Mouse (Mus musculus) layer of hippocampus, adult 2 months (tissue): ENCODE measurements around the gene Mecom. TPM values are rescaled to one million over a fixed set of nuclear protein-coding genes. Genes with fewer than 3 reads are reported as not detected.
A peak's percentile ranks its signal among the peaks of the same experiment; 100 is the strongest.

Experiments
- DNase-seq, 2 experiments: peaks; one replicate each; pipeline ENCODE4 v3.0.0; 2022; ENCODE audit warnings: low spot score in 2 of 2
- H3K27ac ChIP-seq: fragments of 200-600 bp; 2 replicates; pipeline ENCODE4 v1.8.1; 2022
- H3K4me3 ChIP-seq: fragments of 200-600 bp; 2 replicates; pipeline ENCODE4 v1.8.1; 2022; ENCODE audit warnings: mild to moderate bottlenecking
- CTCF ChIP-seq: fragments of 200-600 bp; conservative IDR thresholded peaks from 2 replicates; pipeline ENCODE4 v1.8.1; 2022; ENCODE audit warnings: antibody characterized with exemption, mild to moderate bottlenecking, moderate library complexity
- total RNA-seq, 2 experiments: library from RNA; stranded (reverse); gene quantifications; 2 replicates each; pipeline ENCODE4 v1.2.3; 2021

Gene Mecom
- total RNA-seq, 2 experiments from 2014 or later, result 3.3 to 3.5 TPM

GRCm38 (mm10) chr3:30307601-30308000 is 240.2 kb downstream of the Mecom start:
- no peak overlapping the region for H3K27ac ChIP-seq
- TF ChIP-seq CTCF, result no peak
- DNase-seq, result no peak
- H3K4me3 ChIP-seq, result no peak overlapping the region

- no peak for TF ChIP-seq CTCF
- DNase-seq, result no peak
- no peak overlapping the region for H3K27ac ChIP-seq
- H3K4me3 ChIP-seq, result no peak overlapping the region
Measured at GRCm38 (mm10) chr3:30306080-30306479, 241.7 kb downstream of the Mecom start.

- TF ChIP-seq CTCF, result no peak
- Histone ChIP-seq H3K27ac (no peak overlapping the region), H3K4me3 (no peak overlapping the region)
- DNase-seq, result no peak
Measured at GRCm38 (mm10) chr3:30299460-30299859, 248.3 kb downstream of the Mecom start.

DNA sequence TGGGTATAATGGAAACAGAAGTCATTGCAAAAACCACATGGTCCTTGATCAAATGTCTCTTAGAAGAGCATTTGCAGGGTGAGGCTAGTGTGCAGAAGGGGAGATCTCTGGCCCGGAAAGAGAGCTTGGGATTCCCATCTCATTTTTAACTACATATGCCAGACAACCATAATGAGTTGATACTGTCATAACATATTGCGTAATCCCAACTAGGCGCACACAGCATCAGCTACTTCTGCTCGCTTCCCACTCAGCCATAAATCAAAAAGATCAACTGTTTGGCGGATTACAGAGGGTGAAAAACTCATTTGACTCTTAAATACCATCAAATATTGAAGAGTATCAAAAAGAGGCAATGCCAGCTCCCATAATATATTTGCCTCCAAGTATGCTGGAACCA is 253.4 kb downstream of the Mecom start:
- no peak for TF ChIP-seq CTCF
- DNase-seq, result peak in 1 of 2 experiments; percentile 6
- Histone ChIP-seq H3K27ac (no peak overlapping the region), H3K4me3 (no peak overlapping the region)

- Histone ChIP-seq H3K4me3 (no peak overlapping the region), H3K27ac (no peak overlapping the region)
- DNase-seq, result no peak
- no peak for TF ChIP-seq CTCF
Measured at GRCm38 (mm10) chr3:30286529-30286928, 261.3 kb downstream of the Mecom start.

DNA sequence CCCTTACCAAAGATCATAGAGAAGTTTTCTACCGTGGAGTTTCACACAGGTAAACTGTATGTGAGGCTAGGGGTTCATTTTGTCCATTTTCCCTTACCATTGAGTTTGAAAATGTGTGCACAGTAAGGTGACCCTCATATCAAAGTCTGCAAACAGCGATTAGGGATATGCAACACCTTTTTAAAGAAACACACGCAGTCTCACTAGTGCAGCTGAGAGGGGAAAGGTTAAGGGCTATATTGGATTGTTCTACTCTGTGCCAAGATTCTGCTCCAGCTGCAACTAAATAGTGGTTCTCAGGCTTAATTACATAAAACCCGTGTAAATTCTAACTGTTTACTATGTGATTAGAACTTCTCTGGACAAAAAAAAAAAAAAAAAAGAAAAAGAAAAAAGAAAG is 263.7 kb downstream of the Mecom start:
- no peak overlapping the region for H3K4me3 ChIP-seq
- DNase-seq, result no peak
- no peak for TF ChIP-seq CTCF
- H3K27ac ChIP-seq, result no peak overlapping the region

DNA sequence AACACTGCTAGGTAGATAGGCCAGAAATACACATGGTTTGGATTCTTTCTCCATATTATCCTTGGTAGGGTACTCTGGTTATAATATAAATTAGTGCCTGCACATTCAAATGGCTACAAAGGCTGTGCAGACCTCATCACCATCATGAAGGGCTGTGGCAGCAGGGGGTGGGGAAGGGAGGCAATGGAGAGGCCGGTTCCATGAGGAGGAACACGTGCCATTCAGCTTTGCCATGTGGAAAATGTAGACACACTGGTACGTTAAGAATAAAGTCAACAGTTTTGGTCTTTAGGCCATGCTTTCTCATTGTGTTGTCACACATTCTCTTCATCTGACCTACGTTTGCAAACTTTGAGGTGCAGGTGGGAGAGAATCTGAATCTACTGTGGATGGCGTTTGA is 264.2 kb downstream of the Mecom start:
- TF ChIP-seq CTCF, result no peak
- H3K4me3 ChIP-seq, result no peak overlapping the region
- H3K27ac ChIP-seq, result no peak overlapping the region
- DNase-seq, result no peak

GRCm38 (mm10) chr3:30277569-30277968 is 270.2 kb downstream of the Mecom start:
- TF ChIP-seq CTCF, result no peak

GRCm38 (mm10) chr3:30276099-30276498 is 271.7 kb downstream of the Mecom start:
- no peak for TF ChIP-seq CTCF
- no peak overlapping the region for H3K27ac ChIP-seq
- H3K4me3 ChIP-seq, result no peak overlapping the region
- DNase-seq, result peak in 1 of 2 experiments; percentile 11

More at GRCm38 (mm10) chr3:30277569-30277968, 270.2 kb downstream of the Mecom start:
- DNase-seq, result no peak
- Histone ChIP-seq H3K27ac (no peak overlapping the region), H3K4me3 (no peak overlapping the region)

GRCm38 (mm10) chr3:30269253-30269652 is 278.6 kb downstream of the Mecom start:
- Histone ChIP-seq H3K4me3 (no peak overlapping the region), H3K27ac (no peak overlapping the region)
- DNase-seq, result no peak
- peak; percentile 46 for TF ChIP-seq CTCF

DNA sequence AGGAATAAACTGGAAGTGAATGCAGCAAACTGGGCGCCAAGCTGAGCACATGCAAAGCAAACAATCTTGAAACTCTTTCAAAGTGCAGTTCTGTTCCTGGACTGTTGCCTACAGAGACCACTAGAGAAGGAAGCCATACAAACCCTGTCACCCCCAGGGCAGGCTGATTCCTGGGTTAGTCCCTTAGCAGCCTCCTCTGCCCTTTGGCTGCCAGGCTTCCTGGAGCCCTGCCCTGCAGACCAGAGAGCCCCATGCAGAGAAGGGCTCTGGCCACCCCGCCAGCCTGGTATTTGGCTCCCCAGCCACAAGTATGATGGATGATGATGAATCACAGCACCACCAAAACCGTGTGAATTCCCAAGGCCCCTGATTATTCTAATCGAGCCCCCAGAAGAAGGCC is 286.9 kb downstream of the Mecom start:
- no peak overlapping the region for H3K4me3 ChIP-seq
- DNase-seq, result no peak
- no peak overlapping the region for H3K27ac ChIP-seq
- TF ChIP-seq CTCF, result no peak

GRCm38 (mm10) chr3:30258421-30258820 is 289.4 kb downstream of the Mecom start:
- no peak for TF ChIP-seq CTCF
- no peak overlapping the region for H3K27ac ChIP-seq
- no peak overlapping the region for H3K4me3 ChIP-seq
- no peak for DNase-seq

DNA sequence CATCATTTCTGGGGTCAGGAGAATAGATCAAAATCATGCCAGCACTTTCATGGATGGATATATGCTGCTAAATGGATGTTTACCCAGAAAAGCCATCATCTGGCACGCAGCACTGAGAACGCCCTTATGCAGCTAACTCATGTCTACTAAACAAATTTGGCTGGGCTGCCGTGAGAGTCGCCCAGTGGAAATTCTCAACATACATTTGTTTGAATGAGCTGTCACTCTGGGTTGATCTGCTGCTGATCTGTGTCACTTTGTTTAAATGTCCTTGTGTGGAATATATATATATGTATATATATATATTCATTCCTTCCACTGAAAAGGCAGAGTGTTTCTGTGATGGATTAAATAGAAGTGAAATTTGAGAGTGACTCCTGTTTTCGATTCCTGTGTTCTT is 290.0 kb downstream of the Mecom start:
- Histone ChIP-seq H3K27ac (no peak overlapping the region), H3K4me3 (no peak overlapping the region)
- TF ChIP-seq CTCF, result no peak
- DNase-seq, result no peak

DNA sequence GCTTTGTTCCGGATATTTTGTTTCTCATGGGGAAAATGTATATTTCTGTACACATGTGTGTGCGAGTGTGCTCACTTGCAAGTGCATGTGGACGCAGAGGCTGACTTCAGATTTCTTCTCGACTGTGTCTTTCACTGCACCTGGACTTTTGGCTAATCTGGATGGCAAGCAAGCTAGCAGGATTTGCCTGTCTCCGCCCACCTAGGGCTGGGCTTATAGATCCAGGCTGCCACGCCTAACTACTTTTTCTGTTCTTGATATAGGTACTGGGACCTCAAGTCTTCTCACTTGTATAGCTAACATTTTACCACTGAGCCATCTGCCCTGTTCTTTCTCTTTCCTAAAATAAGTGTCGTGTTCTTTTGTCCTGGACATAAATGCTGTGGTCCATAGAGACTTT is 290.9 kb downstream of the Mecom start:
- no peak overlapping the region for H3K4me3 ChIP-seq
- no peak overlapping the region for H3K27ac ChIP-seq
- no peak for TF ChIP-seq CTCF
- DNase-seq, result no peak

DNA sequence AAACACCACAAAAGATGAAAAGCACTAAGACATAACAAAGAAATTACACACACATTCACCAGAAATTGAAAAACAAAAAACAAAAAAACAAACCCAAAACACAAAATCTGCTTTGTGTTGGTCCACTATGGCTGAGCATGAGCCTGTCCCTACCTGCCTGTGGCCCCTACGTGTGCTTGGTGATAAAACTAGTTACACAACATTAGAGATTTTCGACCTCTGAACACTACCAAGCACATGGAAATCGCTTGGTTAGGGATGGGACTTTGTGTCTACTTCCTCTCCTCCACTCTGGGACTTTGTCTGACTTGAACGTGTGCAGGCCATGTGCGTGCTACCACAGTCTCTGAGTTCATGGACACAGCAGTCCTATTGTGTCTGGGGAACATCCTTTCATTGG is 292.0 kb downstream of the Mecom start:
- no peak for DNase-seq
- no peak for TF ChIP-seq CTCF
- Histone ChIP-seq H3K4me3 (no peak overlapping the region), H3K27ac (no peak overlapping the region)
